Comparison of ENCODE assay signal across 14 mouse cellular contexts in the genomic region with DNA sequence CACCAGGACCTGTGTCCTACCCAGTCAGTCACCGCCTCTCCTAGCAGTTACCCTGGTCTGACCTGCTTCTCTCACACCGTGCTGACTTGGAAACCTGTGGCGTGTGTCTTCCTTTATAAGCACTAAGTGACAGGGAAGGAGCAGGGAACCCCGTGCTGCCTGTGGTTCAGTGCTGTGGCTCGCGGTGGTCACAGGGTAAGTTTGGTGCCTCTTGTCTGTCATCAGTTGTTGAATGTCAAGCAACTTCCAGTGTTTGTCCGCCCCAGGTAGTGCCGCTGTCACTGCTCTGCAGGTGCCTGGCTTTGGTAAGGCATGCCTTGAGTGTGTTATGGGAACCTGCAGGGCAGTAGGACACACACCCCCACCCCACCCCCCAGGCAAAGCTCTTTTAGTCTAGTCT. TPM values are rescaled to one million over a fixed set of nuclear protein-coding genes. Genes with fewer than 3 reads are reported as not detected.
DNase-seq lines count a peak whose midpoint lies in the region; ATAC-seq and TF ChIP-seq lines count a peak whose summit lies in the region.
"Had no signal": no experiment of that assay in that cellular context is flagged by ENCODE, and none has a peak within 500 bp of the region (broad histone marks: within the 10 kb centered on the region; RNA-seq: fewer than 3 reads in every experiment).

No protein-coding gene starts in this region.

- H3K4me1 ChIP-seq in MEL (ENCODE audit: control insufficient read depth in 1 of 2, insufficient read depth in 2 of 2, low read length in 2 of 2) = peaks cover 56 to 66% of the 10 kb centered on the region in 2 experiments
- peaks cover 70% of the 10 kb centered on the region for H3K4me1 ChIP-seq in liver, embryonic 16.5 days (ENCODE audit: control insufficient read depth, low read depth, low read length)
- H3K4me1 ChIP-seq in intestine, embryonic 16.5 days (ENCODE audit: control insufficient read depth, insufficient read depth, low read length) = peaks cover 15% of the 10 kb centered on the region

- TF ChIP-seq CTCF in layer of hippocampus, adult 2 months (conservative IDR thresholded peaks at IDR 0.05) = no peak
- no peak for TF ChIP-seq CTCF in MEL (IDR thresholded peaks at IDR 0.05 in 2 of 3, conservative IDR thresholded peaks at IDR 0.05 in 1 of 3; ENCODE audit: control insufficient read depth in 1 of 3, insufficient read depth in 1 of 3, low read depth in 2 of 3, low read length in 3 of 3, poor library complexity in 1 of 3, severe bottlenecking in 1 of 3)

- TF ChIP-seq POLR2A in MEL (IDR thresholded peaks at IDR 0.05; ENCODE audit: control insufficient read depth in 1 of 2, insufficient read depth in 1 of 2, low read depth in 1 of 2, low read length in 2 of 2, poor library complexity in 1 of 2) = 0 out of 4 replicates have a peak, but pooled peaks of 1 of the 2 experiments have one; percentile 25

- H3K36me3 ChIP-seq in MEL (ENCODE audit: control insufficient read depth in 1 of 2, insufficient read depth in 2 of 2, low read length in 2 of 2) = peaks cover 6 to 66% of the 10 kb centered on the region in 2 experiments
- H3K36me3 ChIP-seq in liver, embryonic 16.5 days (ENCODE audit: control insufficient read depth, insufficient read depth) = peaks cover 6% of the 10 kb centered on the region; the same call in 1 of the 2 replicates
- H3K36me3 ChIP-seq in intestine, embryonic 16.5 days (ENCODE audit: control insufficient read depth, insufficient read depth, low read length) = no peaks in the 10 kb centered on the region
- H3K36me3 ChIP-seq: forebrain, embryonic 12.5 days had no signal

- no peak for TF ChIP-seq RAD21 in MEL (IDR thresholded peaks at IDR 0.05; ENCODE audit: low read depth, low read length)

- H3K27ac ChIP-seq in layer of hippocampus, adult 2 months = 0 out of 2 replicates have a peak overlapping the region, but pooled peaks have one; percentile 10
- H3K27ac ChIP-seq in MEL (ENCODE audit: control insufficient read depth, low read depth, low read length) = peak overlapping the region; percentile 87
- peak overlapping the region; percentile 99 for H3K27ac ChIP-seq in liver, embryonic 16.5 days (ENCODE audit: low read length)
- H3K27ac ChIP-seq in intestine, embryonic 16.5 days (ENCODE audit: low read length) = no peak overlapping the region
- H3K27ac ChIP-seq: forebrain, embryonic 12.5 days; kidney, postnatal 0 days had no signal

- H3K4me2 ChIP-seq in liver, embryonic 16.5 days (ENCODE audit: low read depth, low read length) = peak overlapping the region; percentile 72
- no peak overlapping the region for H3K4me2 ChIP-seq in intestine, embryonic 16.5 days (ENCODE audit: low read depth, low read length)
- H3K4me2 ChIP-seq: forebrain, embryonic 12.5 days had no signal

- no peak for ATAC-seq in cerebellum, adult (ENCODE audit: insufficient number of reproducible peaks, low FRiP score, low TSS enrichment)
- ATAC-seq in liver, embryonic 16.5 days (ENCODE audit: low read depth) = no peak
- no peak for ATAC-seq in intestine, embryonic 16.5 days

- peak overlapping the region; percentile 58 for H3K9ac ChIP-seq in MEL (ENCODE audit: control insufficient read depth, low read depth, low read length, poor library complexity, severe bottlenecking)
- H3K9ac ChIP-seq in liver, embryonic 16.5 days (ENCODE audit: low read depth, low read length) = peak overlapping the region; percentile 71
- H3K9ac ChIP-seq in intestine, embryonic 16.5 days (ENCODE audit: low read depth, low read length) = no peak overlapping the region
- H3K9ac ChIP-seq: forebrain, embryonic 12.5 days had no signal

- DNase-seq in cerebellum, postnatal 25 days = peak; percentile 44 to 45
- no peak for DNase-seq in layer of hippocampus, adult 2 months (ENCODE audit: low spot score in 2 of 2)
- no peak for DNase-seq in layer of hippocampus, postnatal 14 days (ENCODE audit: low spot score in 2 of 2)
- DNase-seq in MEL (ENCODE audit: low read depth, low spot score) = no peak
- no peak for DNase-seq in thymus, postnatal 0 days (ENCODE audit: low spot score)
- DNase-seq: cerebellum, postnatal 36 days; gastrocnemius, postnatal 25 days; midbrain, embryonic 14.5 days; thymus, postnatal 4 days had no signal

- H3K27me3 ChIP-seq in MEL (ENCODE audit: control insufficient read depth in 1 of 2, insufficient read depth in 2 of 2, low read length in 2 of 2) = no peaks in the 10 kb centered on the region
- H3K27me3 ChIP-seq in liver, embryonic 16.5 days (ENCODE audit: control insufficient read depth, insufficient read depth, low read depth, low read length) = no peaks in the 10 kb centered on the region
- no peaks in the 10 kb centered on the region for H3K27me3 ChIP-seq in intestine, embryonic 16.5 days (replicated peaks; ENCODE audit: control insufficient read depth, insufficient read depth, low read length)
- H3K27me3 ChIP-seq: forebrain, embryonic 12.5 days had no signal

- H3K4me3 ChIP-seq in layer of hippocampus, adult 2 months = no peak overlapping the region
- H3K4me3 ChIP-seq in MEL (ENCODE audit: control insufficient read depth in 1 of 2, insufficient read depth in 1 of 2, low read depth in 2 of 2, low read length in 2 of 2) = peak overlapping the region; percentile 24 to 63
- peak overlapping the region; percentile 94 for H3K4me3 ChIP-seq in liver, embryonic 16.5 days (ENCODE audit: low read depth, low read length)
- H3K4me3 ChIP-seq in intestine, embryonic 16.5 days (ENCODE audit: low read length) = no peak overlapping the region
- H3K4me3 ChIP-seq: forebrain, embryonic 12.5 days had no signal

- TF ChIP-seq EP300 in MEL (IDR thresholded peaks at IDR 0.05; ENCODE audit: low read depth in 1 of 2, low read length in 2 of 2) = no peak

- WGBS in liver, embryonic 16.5 days (ENCODE audit: insufficient replicate concordance) = 30% methylated on average over 8 of the region's 8 CpGs
- WGBS in intestine, embryonic 16.5 days = 79% methylated on average over 8 of the region's 8 CpGs

- H3K79me2 ChIP-seq in MEL (ENCODE audit: control insufficient read depth, insufficient read depth, low read length, poor library complexity) = peaks cover 63% of the 10 kb centered on the region

- H3K9me3 ChIP-seq in MEL (replicated peaks; ENCODE audit: insufficient read depth, low read length) = no peaks in the 10 kb centered on the region
- H3K9me3 ChIP-seq in liver, embryonic 16.5 days (replicated peaks; ENCODE audit: control insufficient read depth, low read length) = no peaks in the 10 kb centered on the region
- H3K9me3 ChIP-seq in intestine, embryonic 16.5 days (ENCODE audit: control insufficient read depth, low read length) = no peaks in the 10 kb centered on the region
- H3K9me3 ChIP-seq: forebrain, embryonic 12.5 days had no signal

TF ChIP-seq in MEL, 35 proteins besides CTCF, POLR2A, EP300 and RAD21:
- TF ChIP-seq UBTF (IDR thresholded peaks at IDR 0.05; ENCODE audit: borderline replicate concordance, insufficient read depth, low read depth, low read length) (no peak), POLR2AphosphoS5 (IDR thresholded peaks at IDR 0.05; ENCODE audit: borderline replicate concordance, low read depth, low read length) (no peak), KAT2A (conservative IDR thresholded peaks at IDR 0.05; ENCODE audit: low read depth, low read length) (no peak), MAZ (IDR thresholded peaks at IDR 0.05; ENCODE audit: low read depth, low read length) (no peak), E2F4 (IDR thresholded peaks at IDR 0.05; ENCODE audit: borderline replicate concordance, low read depth, low read length) (no peak), MXI1 (IDR thresholded peaks at IDR 0.05; ENCODE audit: low read depth, low read length) (peak; percentile 9; the same call in 1 of the 2 replicates)

RNA-seq across cellular contexts. Expression of gene St3gal5, which starts 3.5 kb away (rescaled TPM):
- 10 to 100 TPM; 99.3 TPM for total RNA-seq in layer of hippocampus, adult 2 months (2021)
- total RNA-seq in layer of hippocampus, postnatal 14 days (2021) = 10 to 100 TPM; 87.4 to 95.9 TPM
- total RNA-seq in MEL (2012; rRNA removed) = 20.1 and 24.4 TPM in 2 replicates
- 10 to 100 TPM in 1 of 2 experiments, not detected in 1; 51.8 TPM for polyA plus RNA-seq in MEL (2012; ENCODE audit: insufficient read depth in 1 of 2, insufficient read length in 2 of 2, low read depth in 1 of 2, low replicate concordance in 2 of 2, missing spikeins in 1 of 2)
- polyA plus RNA-seq in liver, embryonic 16.5 days (2015; fragmentation: Nextera tagmentation; extraction: Ambion mirVana) = 199 and 206 TPM in 2 replicates
- 22.8 TPM in 2 replicates for polyA plus RNA-seq in intestine, embryonic 16.5 days (2015; fragmentation: Nextera tagmentation; extraction: Ambion mirVana)
- 2.6 TPM in 2 replicates for polyA plus RNA-seq in thymus, postnatal 0 days (2015; fragmentation: Nextera tagmentation; extraction: Ambion mirVana)

Comparison
In these comparisons a context has a peak if more than half of its experiments do, and no peak if none do; other contexts are left out.
1. DNase-seq: peak in cerebellum, postnatal 25 days (2 of 2); none in layer of hippocampus, adult 2 months (0 of 2), layer of hippocampus, postnatal 14 days (0 of 2), MEL (single experiment) and thymus, postnatal 0 days (single experiment).
2. H3K4me3 ChIP-seq: peak in MEL (2 of 2) and liver, embryonic 16.5 days (single experiment); none in layer of hippocampus, adult 2 months (single experiment) and intestine, embryonic 16.5 days (single experiment).